Mouse (Mus musculus): ENCODE results near the gene Ormdl3.

The Ormdl3 gene

DNA sequence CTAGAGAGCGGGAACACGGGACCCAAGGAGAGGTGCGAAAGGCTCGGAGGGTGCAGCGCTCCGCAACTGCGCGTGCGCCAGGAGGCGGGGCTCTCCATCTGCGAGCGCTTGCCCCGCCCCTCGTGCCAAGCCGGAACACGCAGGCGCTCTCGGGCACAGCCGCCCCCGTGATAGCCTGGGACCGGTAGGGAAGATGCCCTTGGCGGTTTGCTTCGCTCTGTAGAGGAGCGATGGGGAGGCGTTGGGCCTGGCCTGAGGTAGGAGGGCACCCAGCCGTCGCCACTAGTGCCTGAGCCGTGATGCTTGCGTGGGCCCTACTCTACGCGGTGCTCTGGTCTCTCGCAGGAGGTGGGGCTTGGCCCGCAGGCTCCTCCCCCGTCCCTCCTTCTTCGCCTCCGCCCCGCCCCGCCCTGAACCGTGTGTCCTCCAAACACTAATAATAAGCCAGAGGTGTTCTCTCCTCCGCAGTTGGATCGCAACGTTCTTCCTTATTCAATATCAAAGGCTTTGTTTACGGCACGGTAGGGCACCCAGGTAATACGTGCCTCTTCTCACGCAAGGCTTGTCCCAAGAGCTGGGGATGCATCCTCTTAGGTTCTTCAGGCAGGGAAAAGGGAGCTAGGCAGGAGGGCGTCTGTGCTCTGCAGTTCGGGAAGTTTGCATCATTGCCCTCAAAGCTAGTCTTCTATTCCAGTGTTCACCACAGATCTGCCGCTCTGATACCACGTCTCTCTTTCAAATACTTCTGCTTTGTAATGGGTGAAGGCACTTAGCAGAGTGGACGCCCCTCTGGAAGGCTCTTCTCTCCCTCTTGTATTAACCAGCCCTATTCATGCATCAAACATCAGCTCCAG, 36.0 kb downstream of the Ormdl3 start, which contains the start of gene Zpbp2:
Zpbp2 (plus strand) TSS at position 123 of the 854 bp plus-strand sequence.
- peak; percentile 93 to 97 for DNase-seq (ENCODE audit: low spot score in 2 of 2)

DNA sequence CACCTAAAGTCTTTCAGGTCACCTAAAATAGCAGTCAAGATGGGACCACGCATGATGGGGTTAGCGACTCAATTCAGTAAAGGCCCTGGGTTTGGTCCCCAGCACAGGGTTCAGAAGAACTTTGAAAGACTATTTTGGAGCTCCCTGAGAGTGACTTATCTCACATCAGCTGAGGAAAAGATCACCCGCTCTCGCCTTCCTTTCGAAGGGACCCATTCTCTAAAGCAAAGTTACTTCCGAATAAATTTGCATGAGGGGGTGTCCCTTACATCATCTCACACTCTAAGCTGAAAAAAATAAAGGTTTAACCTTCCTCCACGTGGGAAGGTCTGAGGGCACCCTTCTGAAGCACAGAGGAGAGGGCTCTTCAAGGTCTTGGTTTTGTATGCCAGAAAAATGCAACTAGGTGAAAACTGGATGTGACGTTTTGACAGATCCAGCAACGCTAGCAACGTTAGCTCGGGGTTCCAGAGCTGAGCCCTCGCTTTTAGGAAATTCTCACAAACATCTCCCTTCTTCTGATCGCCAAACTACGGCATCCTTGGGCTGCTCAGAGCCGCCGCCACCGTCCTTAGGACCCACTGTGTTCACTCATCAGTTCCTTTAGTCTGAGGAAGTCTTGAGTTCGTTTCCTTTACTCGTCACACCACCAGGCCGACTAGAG, 36.7 kb downstream of the Ormdl3 start:
- DNase-seq (ENCODE audit: low spot score in 2 of 2) = peak; percentile 20 to 31

DNA sequence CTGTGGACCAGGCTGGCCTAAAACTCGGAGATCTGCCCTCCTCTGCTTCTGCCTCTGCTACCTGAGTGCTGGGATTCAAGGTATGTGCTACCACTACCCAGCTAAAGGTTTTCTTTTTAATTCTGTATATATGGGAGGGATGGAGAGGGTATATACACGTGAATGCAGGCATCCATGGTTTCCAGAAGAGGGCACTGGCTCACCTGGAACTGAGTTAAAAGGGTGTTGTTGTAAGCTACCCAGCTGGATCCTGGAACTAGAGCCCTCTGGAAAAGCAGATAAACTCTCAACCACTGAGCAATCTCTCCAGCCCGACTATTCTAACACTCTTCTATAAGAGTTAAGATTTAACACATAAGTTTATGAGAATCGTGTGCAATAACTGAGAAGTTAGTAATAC, 37.8 kb downstream of the Ormdl3 start:
- no peak for DNase-seq (ENCODE audit: low spot score in 2 of 2)

DNA sequence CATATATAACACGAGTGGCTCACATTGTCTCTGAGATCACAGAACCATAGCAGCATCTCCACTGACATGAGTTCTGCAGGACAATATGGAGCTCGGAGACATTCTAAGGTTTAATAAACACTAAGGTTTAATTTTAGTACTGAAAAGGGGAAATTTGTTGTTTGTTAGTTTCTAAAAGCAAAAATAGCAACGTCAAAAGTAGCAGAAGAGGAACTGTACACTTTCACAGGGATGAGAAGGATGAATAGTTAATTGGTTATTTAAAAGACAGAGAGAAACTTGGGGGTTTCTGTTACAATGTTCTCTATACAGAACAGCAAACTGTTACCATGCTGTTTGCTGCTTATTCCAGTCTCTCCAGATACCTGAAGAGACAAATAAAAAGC, 39.9 kb downstream of the Ormdl3 start:
- DNase-seq (ENCODE audit: low spot score in 2 of 2) = no peak

DNA sequence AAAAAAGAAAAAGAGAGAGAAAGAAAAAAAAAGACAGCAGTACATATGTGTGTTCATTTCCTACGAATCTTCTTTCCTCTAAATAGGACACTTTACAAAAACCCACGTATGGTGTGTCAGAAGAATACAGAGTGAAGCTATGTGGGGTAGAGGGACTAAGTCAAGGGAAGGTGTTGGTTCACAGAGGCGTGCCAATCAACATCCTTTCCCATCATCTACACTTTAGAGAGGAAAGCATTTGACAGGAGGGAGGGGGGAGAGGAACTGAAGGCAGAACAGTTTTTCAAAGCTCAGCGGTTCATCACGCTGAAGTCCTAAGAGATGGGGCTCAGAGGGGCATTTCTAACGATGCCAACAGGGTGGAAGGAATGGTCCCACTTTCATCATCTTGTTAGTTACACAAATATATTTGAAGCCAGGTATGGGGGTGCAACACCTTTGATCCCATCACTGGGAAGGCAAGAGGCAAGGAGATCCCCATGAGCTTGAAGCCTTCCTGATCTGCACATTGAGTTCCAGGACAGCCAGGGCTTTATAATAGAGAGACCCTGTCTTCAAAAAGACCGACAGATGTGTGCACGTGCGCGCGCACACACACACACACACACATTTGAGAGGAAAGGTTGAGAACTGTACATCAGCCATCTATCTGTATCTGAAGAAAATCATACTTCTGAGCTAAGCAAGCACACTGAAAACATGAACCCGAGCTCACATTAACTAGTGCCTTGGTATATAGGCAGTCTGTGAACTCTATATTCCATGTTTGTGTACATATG, 40.5 kb downstream of the Ormdl3 start:
- peak in 1 of 2 experiments; percentile 30 for DNase-seq (ENCODE audit: low spot score in 2 of 2)

DNA sequence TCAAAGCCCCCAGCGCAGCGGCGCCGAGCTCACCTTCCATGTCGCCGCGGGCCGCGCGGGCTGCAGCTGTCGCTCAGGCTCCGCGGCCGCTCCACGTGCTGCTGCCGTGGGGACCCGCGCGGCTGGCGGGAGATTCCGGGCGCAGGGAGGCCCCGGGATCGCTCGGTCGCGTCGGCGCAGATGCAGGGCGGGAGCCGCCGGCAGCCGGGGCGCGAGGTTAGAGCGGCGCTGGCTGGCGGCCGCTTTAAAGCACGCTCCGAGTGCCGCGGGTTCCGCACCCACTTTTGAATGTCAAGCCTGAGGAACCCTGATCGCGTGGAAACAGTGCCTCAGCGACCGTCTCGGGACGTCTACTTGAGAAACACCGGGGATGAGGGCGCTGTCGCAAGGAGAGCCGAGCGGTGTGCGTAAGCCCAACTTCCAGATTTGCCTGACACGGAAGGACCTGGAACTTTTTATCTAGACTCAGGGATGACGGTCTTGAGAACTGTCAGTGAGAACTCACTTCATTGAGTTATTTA, 41.4 kb downstream of the Ormdl3 start, which contains the start of gene Ikzf3:
Ikzf3 (minus strand) TSS at position 321 of the 521 bp plus-strand sequence.
- DNase-seq (ENCODE audit: low spot score in 2 of 2) = peak; percentile 78 to 79

DNA sequence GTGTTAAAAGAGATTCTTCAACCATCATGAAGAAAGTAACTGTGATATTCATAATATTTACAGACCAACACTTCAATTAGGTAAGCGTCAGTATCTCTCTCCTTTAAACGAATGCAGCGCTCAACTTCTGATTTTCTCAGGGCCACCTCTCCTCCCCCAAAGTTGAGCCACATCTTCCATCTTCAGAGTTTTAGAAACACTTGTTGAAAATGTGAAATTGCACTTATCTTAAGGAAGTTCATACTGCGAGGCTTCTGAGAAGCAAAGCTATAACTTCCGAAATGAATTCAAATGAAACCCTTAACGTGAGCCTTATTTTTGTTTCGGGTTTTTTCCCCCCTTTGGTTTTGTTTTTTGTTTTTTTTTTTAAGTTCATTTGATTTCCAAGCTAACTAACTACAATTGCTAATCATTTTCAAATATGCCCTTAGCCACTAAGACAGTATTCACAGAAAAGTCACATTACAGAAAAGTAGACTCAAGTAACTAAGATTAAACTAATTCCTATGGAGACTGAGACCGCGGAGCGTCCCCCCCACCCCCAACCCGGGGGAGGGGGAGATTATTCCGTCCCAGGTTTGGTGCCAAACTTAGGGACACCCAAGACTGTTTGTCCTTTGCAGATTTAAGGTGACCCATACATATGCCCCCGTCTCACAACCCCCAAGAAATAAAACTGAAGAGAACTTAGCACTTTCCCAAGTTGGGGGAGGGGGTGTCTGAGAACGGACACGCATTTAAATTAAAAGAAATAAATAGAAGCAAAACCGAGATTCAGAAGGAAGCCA, 42.1 kb downstream of the Ormdl3 start:
- DNase-seq (ENCODE audit: low spot score in 2 of 2) = no peak

DNA sequence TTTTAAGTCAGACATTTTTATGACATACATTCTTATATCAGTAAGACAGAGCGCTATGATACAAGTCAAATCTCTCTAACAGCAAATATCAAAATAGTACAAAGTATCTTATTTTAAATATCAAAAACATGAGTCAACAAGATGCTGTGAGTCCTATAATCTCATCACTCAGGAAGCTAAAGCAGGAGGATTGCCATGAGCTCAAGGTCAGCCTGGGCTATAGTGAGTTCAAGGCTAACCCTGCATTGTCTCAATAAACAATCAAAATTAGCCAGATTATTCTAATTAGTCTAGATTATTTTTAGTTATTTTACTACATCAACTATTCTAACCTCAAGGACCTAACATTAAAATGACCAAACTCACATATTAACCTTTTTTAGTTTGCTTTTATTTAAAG, 43.8 kb downstream of the Ormdl3 start:
- no peak for DNase-seq (ENCODE audit: low spot score in 2 of 2)

DNA sequence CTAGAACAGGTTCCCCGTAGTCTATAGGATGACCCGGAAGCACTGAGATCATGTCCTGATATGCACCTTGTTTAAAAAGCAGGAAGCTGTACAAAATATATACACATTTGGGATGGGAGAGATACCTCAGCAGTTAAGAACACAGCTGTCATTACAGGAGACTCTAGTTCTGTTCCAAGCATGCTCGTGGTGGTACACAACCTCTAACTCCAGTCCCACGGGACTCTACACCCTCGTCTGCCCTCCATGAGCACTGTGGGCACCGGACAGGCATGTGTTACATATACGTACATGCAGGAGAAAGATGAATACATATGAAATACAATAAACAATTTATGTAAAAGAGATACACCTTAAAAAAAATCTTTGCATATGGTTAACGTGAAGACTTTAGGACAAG, 44.6 kb downstream of the Ormdl3 start:
- DNase-seq (ENCODE audit: low spot score in 2 of 2) = no peak

DNA sequence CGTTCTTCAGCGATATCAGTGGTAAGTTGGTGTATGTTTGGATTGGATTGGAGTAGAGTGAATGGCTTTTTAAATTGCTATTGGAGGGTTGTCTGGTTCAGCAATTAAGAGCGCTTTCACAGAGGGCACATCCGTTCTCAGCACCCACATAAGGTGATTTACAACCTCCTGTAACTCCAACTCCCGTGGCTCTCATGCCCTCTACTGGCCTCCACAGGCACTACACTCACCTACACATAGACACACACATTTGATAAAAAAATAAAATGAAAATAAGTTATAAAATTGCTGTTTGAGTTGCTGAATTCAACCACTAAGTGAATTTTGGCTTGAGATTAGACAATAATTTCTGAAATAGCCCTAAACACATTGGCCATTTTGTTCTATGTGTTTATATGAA, 46.8 kb downstream of the Ormdl3 start:
- no peak for DNase-seq (ENCODE audit: low spot score in 2 of 2)

DNA sequence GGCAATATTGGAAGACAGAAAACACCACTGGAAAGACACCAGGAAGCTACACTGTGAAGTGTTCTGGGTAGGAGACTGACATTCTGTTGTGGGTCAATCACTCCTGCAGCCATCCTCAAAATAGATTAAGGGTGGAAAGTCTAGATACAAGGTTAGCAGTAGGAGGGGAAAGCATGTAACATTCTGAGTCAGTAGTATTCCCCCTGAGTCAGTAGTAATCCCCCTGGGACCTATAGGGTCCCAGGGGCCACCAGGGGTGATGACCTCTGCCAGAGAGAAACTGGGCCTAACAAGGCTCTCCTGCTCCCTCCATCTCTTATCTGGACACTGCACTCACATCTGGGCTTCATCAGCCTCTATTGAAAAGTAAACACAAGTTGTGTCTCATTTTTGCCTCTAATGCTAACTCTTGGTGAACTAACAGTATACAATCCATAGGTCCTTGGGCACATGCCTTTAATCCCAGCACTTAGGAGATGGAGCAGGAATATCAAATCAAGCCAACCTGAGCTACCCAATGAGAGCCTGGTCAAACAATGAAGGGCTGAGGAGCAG, 49.6 kb downstream of the Ormdl3 start:
- DNase-seq (ENCODE audit: low spot score in 2 of 2) = no peak
